Mouse (Mus musculus): ENCODE results near the gene Trmo. TPM values are rescaled to one million over a fixed set of nuclear protein-coding genes. Genes with fewer than 3 reads are reported as not detected.

Gene Trmo
- total RNA-seq, 2 experiments from 2014 or later, result 2.6 to 3.1 TPM

GRCm38 (mm10) chr4:46341831-46342680 lies 47.2 kb downstream of the Trmo start:
- DNase-seq (ENCODE audit: low spot score), result no peak

GRCm38 (mm10) chr4:46339584-46339983 lies 49.7 kb downstream of the Trmo start:
- DNase-seq (ENCODE audit: low spot score), result no peak

GRCm38 (mm10) chr4:46339026-46339425 lies 50.2 kb downstream of the Trmo start:
- no peak for DNase-seq (ENCODE audit: low spot score)

- no peak for DNase-seq (ENCODE audit: low spot score)
Measured at GRCm38 (mm10) chr4:46337990-46338389, 51.2 kb downstream of the Trmo start.

- DNase-seq (ENCODE audit: low spot score), result no peak
Measured at GRCm38 (mm10) chr4:46335846-46336245, 53.4 kb downstream of the Trmo start.

- DNase-seq (ENCODE audit: low spot score), result no peak
Measured at GRCm38 (mm10) chr4:46328906-46329305, 60.3 kb downstream of the Trmo start.

Other genes starting within 250 kb of the Trmo start
- 1 to 10 TPM; 5.8 to 6.7 TPM for gene Xpa, start 193.1 kb downstream of the Trmo start, total RNA-seq (2021)
- gene Foxe1, start 45.8 kb downstream of the Trmo start, total RNA-seq (2021), result not detected
- gene Hemgn, start 24.1 kb upstream of the Trmo start, total RNA-seq (2021), result not detected
- gene Anp32b, start 61.5 kb upstream of the Trmo start, total RNA-seq (2021), result 10 to 100 TPM; 63.2 to 66.2 TPM
- 10 to 100 TPM; 17.6 to 19.9 TPM for gene Nans, start 99.8 kb upstream of the Trmo start, total RNA-seq (2021)
- gene Trim14, start 146.7 kb upstream of the Trmo start, total RNA-seq (2021), result under 1 TPM; 0.50 to 0.76 TPM
- under 1 TPM; 0.11 to 0.26 TPM for gene Coro2a, start 212.8 kb upstream of the Trmo start, total RNA-seq (2021)